Mouse (Mus musculus): ENCODE results near the gene Sc5d. TPM values are rescaled to one million over a fixed set of nuclear protein-coding genes. Genes with fewer than 3 reads are reported as not detected.

Gene Sc5d
- polyA plus RNA-seq, 1 experiment, result 73.6 TPM

DNA sequence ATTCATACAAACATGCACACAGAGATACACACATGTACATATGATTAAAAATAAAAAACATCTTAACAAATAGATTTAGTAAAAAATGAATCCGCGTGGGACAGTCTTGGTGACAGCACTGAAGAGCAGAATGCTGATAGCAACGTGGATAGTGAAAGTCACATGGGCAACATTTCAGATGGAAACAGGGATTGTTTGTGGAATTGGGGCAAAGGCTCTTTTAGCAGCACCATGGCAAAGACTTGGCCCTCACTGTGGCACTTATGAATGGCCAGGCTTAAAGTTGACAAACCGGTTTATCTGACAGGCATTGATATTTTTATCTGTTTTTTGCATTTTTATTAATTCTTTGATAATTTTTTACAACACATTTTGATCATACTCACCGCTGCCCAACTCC, 4.3 kb upstream of the Sc5d start:
- DNase-seq, result no peak
- WGBS, result 77% methylated on average over 5 of the region's 5 CpGs
- no peak overlapping the region for H3K4me3 ChIP-seq (replicated peaks; ENCODE audit: extremely low read depth, low read depth, low read length)
- H3K4me1 ChIP-seq (ENCODE audit: control insufficient read depth, insufficient read depth, low read length), result peaks cover 2% of the 10 kb centered on the region; the same call in 1 of the 2 replicates
- no peak for TF ChIP-seq POLR2A (IDR thresholded peaks at IDR 0.05; ENCODE audit: borderline replicate concordance, extremely low read depth, low read depth, low read length)
- no peak for TF ChIP-seq CTCF (IDR thresholded peaks at IDR 0.05; ENCODE audit: insufficient read depth, low read length)

DNA sequence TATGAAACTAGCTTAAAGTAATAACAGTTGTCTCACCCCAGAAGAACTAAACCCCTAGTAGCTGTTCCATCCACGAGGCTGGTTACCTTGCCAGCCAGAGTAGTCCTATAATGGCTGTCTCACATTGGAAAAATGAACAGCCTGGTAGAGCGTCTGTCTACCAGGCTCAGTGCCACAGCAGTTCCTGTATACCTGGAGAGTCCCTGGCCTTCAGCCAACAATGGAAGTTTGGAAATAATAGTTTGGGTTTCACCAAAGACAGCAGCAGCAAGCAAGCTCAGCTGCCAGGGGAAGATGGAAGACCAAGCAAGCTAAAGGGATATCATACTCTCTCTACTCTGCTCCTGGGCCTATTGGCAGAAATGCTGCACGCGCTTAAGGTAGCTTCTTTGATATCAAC, 1.3 kb upstream of the Sc5d start:
- no peak for DNase-seq
- TF ChIP-seq POLR2A (IDR thresholded peaks at IDR 0.05; ENCODE audit: borderline replicate concordance, extremely low read depth, low read depth, low read length) (no peak), CTCF (IDR thresholded peaks at IDR 0.05; ENCODE audit: insufficient read depth, low read length) (no peak)
- no peaks in the 10 kb centered on the region; the same call in 1 of the 2 replicates for H3K4me1 ChIP-seq (ENCODE audit: control insufficient read depth, insufficient read depth, low read length)
- no peak overlapping the region for H3K4me3 ChIP-seq (replicated peaks; ENCODE audit: extremely low read depth, low read depth, low read length)
- 78% methylated on average over 4 of the region's 4 CpGs for WGBS

DNA sequence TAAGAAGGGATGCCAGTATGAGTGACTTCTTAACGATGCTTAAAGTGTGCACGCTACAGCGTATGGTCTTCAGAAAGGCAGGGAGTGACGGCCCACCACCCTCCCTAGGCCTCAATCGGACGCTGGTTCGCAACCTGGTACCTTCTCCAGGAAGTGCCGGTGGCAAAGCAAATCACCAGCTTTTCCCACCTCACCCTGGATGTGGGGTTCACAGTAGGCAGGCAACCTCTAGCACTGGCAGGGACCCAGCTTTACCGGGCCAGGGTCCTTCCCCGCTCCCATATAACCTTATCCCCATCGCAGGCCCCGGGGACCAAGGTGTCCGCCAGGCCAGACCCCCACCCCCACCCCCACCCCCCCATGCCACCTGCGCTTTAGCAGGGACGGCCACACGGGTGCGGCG, 346 bp downstream of the Sc5d start:
- WGBS, result under 1% methylated on average over 18 of the region's 18 CpGs
- DNase-seq, result no peak

DNA sequence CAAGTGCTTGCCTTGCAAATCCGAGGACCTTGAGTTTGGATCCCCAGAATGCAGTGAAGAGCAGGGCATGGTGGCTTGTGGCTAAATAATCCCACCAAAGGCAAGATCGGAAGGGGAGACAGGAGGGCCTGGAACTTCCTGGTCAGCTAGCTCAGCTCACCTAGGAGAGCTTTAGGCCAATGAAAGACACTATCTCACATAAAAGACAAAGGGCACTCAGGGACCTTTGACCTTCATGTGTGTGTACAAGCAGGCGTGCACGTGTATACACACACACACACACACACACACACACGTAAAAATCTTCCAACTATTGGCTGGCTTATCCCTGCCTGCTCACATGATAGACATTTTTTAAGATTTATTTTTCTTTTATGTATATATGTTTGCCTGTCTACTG, 3.6 kb downstream of the Sc5d start:
- 84% methylated on average over 5 of the region's 5 CpGs for WGBS
- no peaks in the 10 kb centered on the region; the same call in 1 of the 2 replicates for H3K4me1 ChIP-seq (ENCODE audit: control insufficient read depth, insufficient read depth, low read length)
- H3K4me3 ChIP-seq (replicated peaks; ENCODE audit: extremely low read depth, low read depth, low read length), result no peak overlapping the region
- TF ChIP-seq POLR2A (IDR thresholded peaks at IDR 0.05; ENCODE audit: borderline replicate concordance, extremely low read depth, low read depth, low read length), result no peak
- TF ChIP-seq CTCF (IDR thresholded peaks at IDR 0.05; ENCODE audit: insufficient read depth, low read length), result no peak
- DNase-seq, result no peak

More for the DNA sequence above, 346 bp downstream of the Sc5d start:
- no peak for TF ChIP-seq POLR2A (IDR thresholded peaks at IDR 0.05; ENCODE audit: borderline replicate concordance, extremely low read depth, low read depth, low read length)
- no peak for TF ChIP-seq CTCF (IDR thresholded peaks at IDR 0.05; ENCODE audit: insufficient read depth, low read length)
- Histone ChIP-seq H3K4me3 (replicated peaks; ENCODE audit: extremely low read depth, low read depth, low read length) (peak overlapping the region; percentile 81), H3K4me1 (ENCODE audit: control insufficient read depth, insufficient read depth, low read length) (no peaks in the 10 kb centered on the region; the same call in 1 of the 2 replicates)

DNA sequence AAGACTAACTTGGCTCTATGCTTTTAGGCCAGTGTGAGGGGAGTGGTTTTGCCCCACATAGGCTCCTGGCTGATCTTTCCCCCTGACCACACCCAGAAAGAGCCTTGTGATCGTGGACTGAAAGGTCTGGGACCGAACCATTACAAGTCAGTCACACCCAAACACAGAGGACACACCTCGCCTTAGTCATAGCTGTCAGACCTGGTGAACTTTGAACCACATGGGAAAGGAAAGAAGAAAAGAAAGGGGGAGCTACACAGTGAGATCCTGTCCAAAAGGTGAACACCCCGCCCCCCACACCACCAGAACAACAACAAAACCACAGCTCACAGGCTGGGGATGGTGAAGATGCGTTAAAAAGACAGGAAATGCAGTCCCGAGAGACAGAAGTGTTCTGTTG, 14.9 kb downstream of the Sc5d start:
- H3K4me1 ChIP-seq (ENCODE audit: control insufficient read depth, insufficient read depth, low read length), result no peaks in the 10 kb centered on the region
- WGBS, result 66% methylated on average over 6 of the region's 6 CpGs
- TF ChIP-seq POLR2A (IDR thresholded peaks at IDR 0.05; ENCODE audit: borderline replicate concordance, extremely low read depth, low read depth, low read length), result no peak
- no peak for TF ChIP-seq CTCF (IDR thresholded peaks at IDR 0.05; ENCODE audit: insufficient read depth, low read length)
- no peak overlapping the region for H3K4me3 ChIP-seq (replicated peaks; ENCODE audit: extremely low read depth, low read depth, low read length)
- no peak for DNase-seq

DNA sequence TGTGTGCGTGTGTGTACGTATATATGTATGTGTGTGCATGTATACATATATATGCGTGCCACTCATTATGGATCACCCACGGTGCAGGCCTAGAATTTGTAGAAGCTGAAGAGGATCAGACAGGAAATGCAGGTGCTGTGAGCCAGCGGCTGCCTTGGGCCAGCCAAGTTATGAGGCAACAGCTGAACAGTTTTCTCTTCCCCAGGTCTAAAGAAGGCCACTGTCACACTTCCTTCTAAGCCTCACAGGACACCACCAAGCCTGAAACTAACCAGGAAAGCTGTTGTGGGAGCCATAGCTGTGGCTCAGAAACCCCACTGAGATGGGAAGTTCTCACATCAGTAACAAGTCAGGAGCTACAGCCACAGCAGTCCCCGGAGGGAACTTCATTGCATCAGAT, 17.4 kb downstream of the Sc5d start:
- WGBS, result 65% methylated on average over 6 of the region's 6 CpGs
- no peak for TF ChIP-seq CTCF (IDR thresholded peaks at IDR 0.05; ENCODE audit: insufficient read depth, low read length)
- no peak for TF ChIP-seq POLR2A (IDR thresholded peaks at IDR 0.05; ENCODE audit: borderline replicate concordance, extremely low read depth, low read depth, low read length)

DNA sequence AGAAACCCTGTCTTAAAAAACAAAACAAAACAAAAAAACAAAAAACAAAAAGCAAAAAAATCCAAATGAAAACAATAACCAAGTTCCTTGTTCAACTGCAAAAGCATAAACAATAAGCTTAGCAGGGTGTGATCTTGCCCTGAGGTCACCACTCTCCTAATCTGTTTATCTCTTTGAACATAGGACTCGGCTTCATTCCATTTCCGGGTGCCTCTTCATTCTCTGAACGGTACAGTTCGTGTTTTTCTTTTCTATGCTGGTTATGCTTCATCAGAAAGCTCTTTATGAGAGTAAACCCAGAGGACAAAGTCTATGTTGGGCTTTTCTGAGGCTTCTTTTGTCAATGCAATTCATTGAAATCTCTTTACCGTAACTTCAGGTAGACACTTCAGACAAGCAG, 19.9 kb downstream of the Sc5d start:
- 59% methylated on average over 5 of the region's 5 CpGs for WGBS
- Histone ChIP-seq H3K4me1 (ENCODE audit: control insufficient read depth, insufficient read depth, low read length) (no peaks in the 10 kb centered on the region), H3K4me3 (replicated peaks; ENCODE audit: extremely low read depth, low read depth, low read length) (no peak overlapping the region)
- no peak for DNase-seq
- no peak for TF ChIP-seq POLR2A (IDR thresholded peaks at IDR 0.05; ENCODE audit: borderline replicate concordance, extremely low read depth, low read depth, low read length)
- no peak for TF ChIP-seq CTCF (IDR thresholded peaks at IDR 0.05; ENCODE audit: insufficient read depth, low read length)

More for the DNA sequence above, 17.4 kb downstream of the Sc5d start:
- Histone ChIP-seq H3K4me1 (ENCODE audit: control insufficient read depth, insufficient read depth, low read length) (no peaks in the 10 kb centered on the region), H3K4me3 (replicated peaks; ENCODE audit: extremely low read depth, low read depth, low read length) (no peak overlapping the region)
- no peak for DNase-seq

DNA sequence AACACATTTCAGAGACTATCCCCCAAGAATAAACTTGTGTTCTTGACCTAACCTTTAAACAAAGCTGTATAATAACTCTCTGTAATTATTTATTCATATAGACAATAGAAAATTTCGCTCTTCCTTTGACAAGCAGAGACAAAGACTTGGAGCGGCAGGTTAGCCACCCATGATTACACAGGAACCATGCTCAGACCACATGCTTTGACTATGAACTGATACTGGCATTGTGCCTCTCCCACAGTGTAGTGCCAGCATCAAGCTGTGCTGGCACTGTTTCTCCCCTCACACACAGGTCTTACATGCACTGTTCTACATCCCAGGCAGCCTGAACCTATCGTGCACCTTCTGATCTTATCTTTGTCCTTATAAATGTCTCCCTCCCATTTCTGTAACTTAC, 23.0 kb downstream of the Sc5d start:
- Histone ChIP-seq H3K4me1 (ENCODE audit: control insufficient read depth, insufficient read depth, low read length) (no peaks in the 10 kb centered on the region), H3K4me3 (replicated peaks; ENCODE audit: extremely low read depth, low read depth, low read length) (no peak overlapping the region)
- WGBS, result 58% methylated on average over 3 of the region's 3 CpGs
- no peak for DNase-seq
- TF ChIP-seq CTCF (IDR thresholded peaks at IDR 0.05; ENCODE audit: insufficient read depth, low read length) (no peak), POLR2A (IDR thresholded peaks at IDR 0.05; ENCODE audit: borderline replicate concordance, extremely low read depth, low read depth, low read length) (no peak)

DNA sequence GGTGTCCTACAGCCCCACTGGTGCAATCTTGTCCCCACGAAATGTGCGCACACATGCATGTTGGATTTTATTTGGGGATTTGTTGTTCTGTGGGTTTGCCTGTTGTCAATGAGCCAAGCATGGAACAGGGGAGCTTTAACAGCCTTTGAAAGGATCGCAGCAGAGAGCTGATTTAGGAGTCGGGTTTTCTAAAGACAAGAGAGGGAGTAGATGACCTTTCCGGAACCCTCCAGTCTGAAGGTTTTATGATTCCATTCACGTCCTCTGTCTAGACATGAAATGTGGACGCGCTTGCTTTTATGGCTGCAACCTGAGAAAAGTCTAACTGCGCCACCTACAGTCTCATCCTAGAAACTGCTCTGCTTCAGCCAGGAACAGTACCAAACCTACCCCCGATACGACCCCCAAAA, 23.5 kb downstream of the Sc5d start:
- TF ChIP-seq POLR2A (IDR thresholded peaks at IDR 0.05; ENCODE audit: borderline replicate concordance, extremely low read depth, low read depth, low read length) (no peak), CTCF (IDR thresholded peaks at IDR 0.05; ENCODE audit: insufficient read depth, low read length) (peak; percentile 33; the same call in 1 of the 2 replicates)
- peak; percentile 16 for DNase-seq
- Histone ChIP-seq H3K4me3 (replicated peaks; ENCODE audit: extremely low read depth, low read depth, low read length) (no peak overlapping the region), H3K4me1 (ENCODE audit: control insufficient read depth, insufficient read depth, low read length) (no peaks in the 10 kb centered on the region)
- 24% methylated on average over 11 of the region's 11 CpGs for WGBS

DNA sequence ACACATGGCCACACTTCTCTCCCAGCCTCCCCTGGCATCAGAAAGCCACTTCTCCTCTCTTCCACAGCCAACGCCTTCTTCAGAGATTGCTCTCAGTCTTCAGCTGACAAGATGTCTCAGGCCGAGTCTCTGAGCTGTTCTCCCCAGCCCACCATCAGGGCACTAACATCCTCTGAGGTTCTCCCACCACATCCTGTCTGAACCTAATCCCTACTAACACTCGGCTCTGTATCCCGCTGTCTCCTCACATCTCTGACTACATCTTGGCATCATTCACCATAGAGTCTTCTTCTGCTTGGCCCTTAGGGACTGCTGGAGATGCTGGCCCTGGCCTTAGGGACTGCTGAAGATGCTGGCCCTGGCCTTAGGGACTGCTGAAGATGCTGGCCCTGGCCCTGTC, 25.2 kb downstream of the Sc5d start:
- no peaks in the 10 kb centered on the region for H3K4me1 ChIP-seq (ENCODE audit: control insufficient read depth, insufficient read depth, low read length)
- 75% methylated on average over 4 of the region's 4 CpGs for WGBS
- H3K4me3 ChIP-seq (replicated peaks; ENCODE audit: extremely low read depth, low read depth, low read length), result no peak overlapping the region
- no peak for TF ChIP-seq POLR2A (IDR thresholded peaks at IDR 0.05; ENCODE audit: borderline replicate concordance, extremely low read depth, low read depth, low read length)
- TF ChIP-seq CTCF (IDR thresholded peaks at IDR 0.05; ENCODE audit: insufficient read depth, low read length), result no peak
- no peak for DNase-seq

Measured in lung, adult 2 months (tissue).